Mouse (Mus musculus): ENCODE measurements around the gene Ubtd2. TPM values are rescaled to one million over a fixed set of nuclear protein-coding genes. Genes with fewer than 3 reads are reported as not detected.

The Ubtd2 gene
- polyA plus RNA-seq, 1 experiment from 2014 or later: 81.2 TPM

- no peak for ATAC-seq (ENCODE audit: insufficient number of reproducible peaks, insufficient read depth, low FRiP score, low TSS enrichment, low read depth)
These were observed 69.2 kb downstream of the Ubtd2 start for GRCm38 (mm10) chr11:32524122-32524920.

DNA sequence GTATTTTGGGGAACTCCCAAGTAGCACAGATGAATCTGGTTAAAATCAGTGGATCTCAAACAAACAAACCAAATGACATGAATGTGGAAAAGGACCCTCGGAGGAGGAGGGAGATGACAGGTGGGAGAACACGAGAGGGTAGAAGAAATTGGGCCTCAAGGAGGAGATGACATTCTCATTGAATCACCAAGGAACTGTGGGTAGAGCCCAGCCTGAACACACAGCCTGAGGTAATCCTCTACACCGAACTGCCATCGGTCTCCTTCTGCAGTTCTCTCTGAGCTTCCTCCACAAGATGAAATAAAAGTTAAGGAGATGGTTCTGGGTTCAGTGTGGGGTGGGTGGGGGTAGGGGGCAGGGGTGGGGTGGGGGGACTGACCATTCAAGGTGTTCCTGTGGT is 71.8 kb downstream of the Ubtd2 start:
- H3K9ac ChIP-seq: no peak overlapping the region
- H3K27ac ChIP-seq: no peak overlapping the region
- 82% methylated on average over 4 of the region's 4 CpGs for WGBS
- no peak overlapping the region for H3K4me3 ChIP-seq
- no peaks in the 10 kb centered on the region for H3K4me1 ChIP-seq
- no peak for ATAC-seq (ENCODE audit: insufficient number of reproducible peaks, insufficient read depth, low FRiP score, low TSS enrichment, low read depth)
- H3K4me2 ChIP-seq: no peak overlapping the region
- H3K9me3 ChIP-seq: no peaks in the 10 kb centered on the region
- H3K36me3 ChIP-seq: peaks cover 25% of the 10 kb centered on the region
- peaks cover 16% of the 10 kb centered on the region for H3K27me3 ChIP-seq

More at GRCm38 (mm10) chr11:32524122-32524920, 69.2 kb downstream of the Ubtd2 start:
- WGBS: 82% methylated on average over 11 of the region's 11 CpGs
- Histone ChIP-seq H3K4me1 (no peaks in the 10 kb centered on the region), H3K4me3 (no peak overlapping the region), H3K27me3 (no peaks in the 10 kb centered on the region), H3K9ac (no peak overlapping the region), H3K27ac (no peak overlapping the region), H3K36me3 (peaks cover 37% of the 10 kb centered on the region), H3K9me3 (no peaks in the 10 kb centered on the region), H3K4me2 (no peak overlapping the region)

DNA sequence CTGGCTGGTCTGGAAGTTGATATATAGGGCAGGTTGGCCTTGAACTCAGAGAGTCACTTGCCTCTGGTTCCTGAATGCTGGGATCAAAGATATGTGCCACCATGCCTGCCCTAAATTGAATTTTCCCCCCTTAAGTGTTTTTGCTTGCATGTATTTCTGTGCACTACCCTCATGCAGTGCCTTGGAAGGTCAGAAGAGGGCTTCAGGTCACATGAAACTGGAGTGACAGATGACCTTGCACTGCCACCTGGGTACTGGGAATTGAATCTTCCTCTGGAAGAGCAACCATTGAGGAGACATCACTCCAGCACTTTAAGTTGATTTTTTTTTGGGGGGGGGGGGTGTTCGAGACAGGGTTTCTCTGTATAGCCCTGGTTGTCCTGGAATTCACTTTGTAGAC is 75.0 kb downstream of the Ubtd2 start:
- Histone ChIP-seq H3K9me3 (no peaks in the 10 kb centered on the region), H3K36me3 (peaks cover 13% of the 10 kb centered on the region), H3K27me3 (peaks cover 35% of the 10 kb centered on the region), H3K9ac (no peak overlapping the region), H3K27ac (no peak overlapping the region), H3K4me3 (no peak overlapping the region), H3K4me1 (peaks cover 17% of the 10 kb centered on the region), H3K4me2 (no peak overlapping the region)
- 57% methylated on average over 1 of the region's 1 CpGs for WGBS
- no peak for ATAC-seq (ENCODE audit: insufficient number of reproducible peaks, insufficient read depth, low FRiP score, low TSS enrichment, low read depth)

DNA sequence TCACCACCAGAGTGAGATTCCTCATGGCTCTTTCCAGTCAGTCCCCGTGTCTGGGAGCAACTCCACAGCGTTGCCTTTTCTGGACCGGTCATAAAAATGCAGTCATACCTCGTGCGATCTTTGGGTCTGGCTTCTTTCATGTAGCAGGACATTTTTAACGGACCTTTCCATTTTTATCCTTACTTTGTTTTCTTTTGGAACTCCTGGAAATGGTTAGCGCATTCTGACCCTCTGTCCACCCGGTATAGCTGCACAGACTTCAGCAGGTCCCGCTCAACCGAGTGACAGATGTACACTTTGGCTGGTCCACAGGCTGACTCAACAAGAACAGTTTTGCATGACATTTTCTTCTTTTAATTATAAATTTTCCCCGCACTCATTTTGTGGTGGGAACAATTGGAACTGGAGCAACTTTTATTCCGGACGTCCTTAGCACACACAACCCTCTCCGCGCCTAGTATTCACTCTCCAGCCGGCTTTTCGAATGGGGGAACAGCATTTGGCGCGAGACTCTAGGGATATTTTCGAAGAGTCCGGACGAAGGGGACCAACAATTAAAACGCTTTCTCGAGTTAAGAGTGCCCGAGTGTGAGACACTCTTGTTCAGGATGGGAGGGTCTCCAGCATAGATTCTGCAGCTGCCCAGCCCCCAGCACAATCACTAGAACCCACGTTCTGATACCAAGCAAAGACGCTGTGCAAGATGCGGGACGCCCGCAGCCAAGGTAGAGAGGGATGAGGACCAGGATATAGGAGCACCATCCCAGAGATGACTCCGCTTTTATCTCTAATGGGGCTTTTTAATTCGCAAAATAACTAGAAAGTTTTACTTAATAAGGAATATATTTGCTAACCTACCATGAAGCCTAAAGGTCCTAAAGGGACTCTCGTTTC is 76.9 kb downstream of the Ubtd2 start, which contains the start of gene Efcab9:
Gene Efcab9 (minus strand): TSS at position 211 of the 894 bp plus-strand sequence.
- Histone ChIP-seq H3K4me1 (peaks cover 17% of the 10 kb centered on the region), H3K9ac (peak within 1 kb of the TSS; percentile 78), H3K9me3 (no peaks in the 10 kb centered on the region), H3K27ac (no peak within 1 kb of the TSS), H3K27me3 (peaks cover 35% of the 10 kb centered on the region), H3K36me3 (peaks cover 8% of the 10 kb centered on the region), H3K4me2 (peak within 1 kb of the TSS; percentile 99), H3K4me3 (peak within 1 kb of the TSS; percentile 66)
- WGBS: 7% methylated on average over 33 of the region's 33 CpGs
- no peak for ATAC-seq (ENCODE audit: insufficient number of reproducible peaks, insufficient read depth, low FRiP score, low TSS enrichment, low read depth)

GRCm38 (mm10) chr11:32532765-32533481 is 77.8 kb downstream of the Ubtd2 start, which contains the start of gene Stk10:
Stk10 (plus strand) TSS chr11:32533305.
- peaks cover 35% of the 10 kb centered on the region for H3K27me3 ChIP-seq

DNA sequence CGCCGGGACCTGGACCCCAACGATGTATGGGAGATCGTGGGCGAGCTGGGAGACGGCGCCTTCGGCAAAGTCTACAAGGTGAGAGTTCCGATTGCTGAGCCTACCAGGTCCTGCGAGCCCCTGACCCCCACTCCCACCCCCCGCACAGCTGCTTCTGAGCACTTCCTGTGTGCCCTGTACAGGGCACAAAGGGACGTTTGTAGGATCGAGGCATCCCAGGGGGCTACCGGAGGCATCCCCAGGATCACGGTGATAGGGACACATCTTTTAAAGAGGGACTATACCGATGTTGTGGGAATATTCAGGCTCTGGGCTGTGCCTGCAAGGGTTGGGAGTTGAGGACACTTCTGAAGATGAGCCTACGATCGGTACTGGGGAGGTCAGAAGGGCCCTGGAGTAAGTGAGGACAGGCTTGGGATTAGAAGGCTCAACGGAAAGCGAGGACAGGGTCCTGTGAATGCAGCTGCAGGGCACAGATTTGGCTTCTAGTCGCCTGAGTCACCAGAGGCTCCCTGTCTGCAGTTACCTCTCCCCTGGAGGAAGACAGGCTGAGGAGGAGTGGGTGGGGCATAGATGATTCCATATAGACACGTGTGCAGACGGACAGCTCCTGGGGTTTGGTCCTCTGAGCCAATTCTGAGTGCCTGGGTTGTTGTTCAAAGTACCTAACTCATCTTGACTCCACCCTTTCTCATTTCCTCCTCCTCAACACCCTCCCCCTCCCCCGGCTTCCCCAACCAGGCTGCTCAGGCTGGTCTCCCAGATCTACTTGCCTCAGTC is 78.5 kb downstream of the Ubtd2 start:
- H3K27ac ChIP-seq: no peak overlapping the region
- under 1% methylated on average over 24 of the region's 24 CpGs for WGBS
- peaks cover 17% of the 10 kb centered on the region for H3K4me1 ChIP-seq
- ATAC-seq (ENCODE audit: insufficient number of reproducible peaks, insufficient read depth, low FRiP score, low TSS enrichment, low read depth): 0 out of 2 replicates have a peak, but pooled peaks have one; percentile 11
- peak overlapping the region; percentile 66 for H3K4me3 ChIP-seq
- peak overlapping the region; percentile 78 for H3K9ac ChIP-seq
- H3K27me3 ChIP-seq: peaks cover 35% of the 10 kb centered on the region
- H3K36me3 ChIP-seq: no peaks in the 10 kb centered on the region
- no peaks in the 10 kb centered on the region for H3K9me3 ChIP-seq
- H3K4me2 ChIP-seq: peak overlapping the region; percentile 99

More at GRCm38 (mm10) chr11:32532765-32533481, 77.8 kb downstream of the Ubtd2 start, which contains the start of gene Stk10:
- Histone ChIP-seq H3K4me2 (peak within 1 kb of the TSS; percentile 99), H3K4me3 (peak within 1 kb of the TSS; percentile 66), H3K27ac (no peak within 1 kb of the TSS), H3K36me3 (peaks cover 7% of the 10 kb centered on the region), H3K4me1 (peaks cover 17% of the 10 kb centered on the region), H3K9me3 (no peaks in the 10 kb centered on the region), H3K9ac (peak within 1 kb of the TSS; percentile 78)
- peak; percentile 87 for ATAC-seq (ENCODE audit: insufficient number of reproducible peaks, insufficient read depth, low FRiP score, low TSS enrichment, low read depth)
- WGBS: under 1% methylated on average over 72 of the region's 82 CpGs

DNA sequence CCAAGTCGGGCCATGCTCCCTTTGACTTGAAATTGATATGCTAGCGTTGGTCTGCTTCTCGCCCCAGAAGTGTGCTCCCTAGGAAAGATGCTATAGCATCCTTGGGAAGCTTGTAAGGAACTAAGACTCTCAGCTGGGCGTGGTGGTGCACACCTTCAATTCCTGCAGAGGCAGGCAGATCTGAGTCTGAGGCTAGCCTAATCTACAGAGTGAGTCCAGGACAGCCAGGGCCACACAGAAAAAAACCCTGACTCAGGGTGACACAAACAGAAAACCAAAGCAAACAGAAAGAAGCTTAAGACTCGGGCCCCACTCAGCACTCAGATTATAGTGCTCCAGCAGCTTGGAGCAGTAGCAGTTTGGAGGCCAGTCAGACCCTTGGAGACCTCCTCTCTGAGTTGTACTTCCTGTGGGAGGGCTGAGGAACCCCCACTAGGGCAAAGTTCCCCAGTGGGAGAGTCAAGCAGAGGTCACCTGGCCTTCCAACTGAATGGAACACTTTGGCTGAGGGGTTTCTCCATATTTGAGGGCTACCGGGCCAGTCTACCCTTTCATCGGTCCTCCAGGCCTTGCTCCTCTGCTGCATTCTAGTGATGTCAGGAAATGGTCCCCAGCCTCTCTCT is 79.4 kb downstream of the Ubtd2 start:
- 65% methylated on average over 7 of the region's 7 CpGs for WGBS
- Histone ChIP-seq H3K27ac (no peak overlapping the region), H3K4me3 (peak overlapping the region; percentile 66), H3K9ac (no peak overlapping the region), H3K4me1 (peaks cover 17% of the 10 kb centered on the region), H3K36me3 (no peaks in the 10 kb centered on the region), H3K4me2 (peak overlapping the region; percentile 99), H3K27me3 (peaks cover 35% of the 10 kb centered on the region), H3K9me3 (no peaks in the 10 kb centered on the region)
- ATAC-seq (ENCODE audit: insufficient number of reproducible peaks, insufficient read depth, low FRiP score, low TSS enrichment, low read depth): no peak

- peaks cover 17% of the 10 kb centered on the region for H3K4me1 ChIP-seq
- ATAC-seq (ENCODE audit: insufficient number of reproducible peaks, insufficient read depth, low FRiP score, low TSS enrichment, low read depth): no peak
- H3K36me3 ChIP-seq: no peaks in the 10 kb centered on the region
- no peak overlapping the region for H3K4me2 ChIP-seq
- no peak overlapping the region for H3K27ac ChIP-seq
- no peak overlapping the region for H3K9ac ChIP-seq
- peaks cover 32% of the 10 kb centered on the region for H3K27me3 ChIP-seq
- no peaks in the 10 kb centered on the region for H3K9me3 ChIP-seq
- no peak overlapping the region for H3K4me3 ChIP-seq
- 89% methylated on average over 4 of the region's 4 CpGs for WGBS
These were observed 80.5 kb downstream of the Ubtd2 start for GRCm38 (mm10) chr11:32535646-32536045.

DNA sequence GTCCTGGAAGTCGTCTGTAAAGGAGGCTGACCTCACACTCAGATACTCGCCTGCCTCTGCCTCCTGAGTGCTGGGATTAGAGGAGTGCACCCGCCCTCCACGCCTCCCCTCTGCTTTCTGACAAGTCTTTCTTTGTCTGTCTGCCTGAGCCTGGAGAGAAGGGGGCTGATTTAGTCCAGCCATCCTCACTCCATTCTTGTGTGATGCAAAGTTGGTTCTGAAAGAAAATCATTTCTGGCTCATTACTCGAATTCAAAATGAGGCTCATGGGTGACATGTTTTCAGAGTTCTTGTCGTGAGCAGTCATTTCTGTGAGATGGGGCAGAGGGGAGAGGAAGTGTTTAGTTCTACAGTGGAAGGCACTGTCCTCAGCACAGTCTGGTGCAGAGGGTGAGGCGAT is 81.8 kb downstream of the Ubtd2 start:
- H3K27me3 ChIP-seq: peaks cover 19% of the 10 kb centered on the region
- ATAC-seq (ENCODE audit: insufficient number of reproducible peaks, insufficient read depth, low FRiP score, low TSS enrichment, low read depth): no peak

DNA sequence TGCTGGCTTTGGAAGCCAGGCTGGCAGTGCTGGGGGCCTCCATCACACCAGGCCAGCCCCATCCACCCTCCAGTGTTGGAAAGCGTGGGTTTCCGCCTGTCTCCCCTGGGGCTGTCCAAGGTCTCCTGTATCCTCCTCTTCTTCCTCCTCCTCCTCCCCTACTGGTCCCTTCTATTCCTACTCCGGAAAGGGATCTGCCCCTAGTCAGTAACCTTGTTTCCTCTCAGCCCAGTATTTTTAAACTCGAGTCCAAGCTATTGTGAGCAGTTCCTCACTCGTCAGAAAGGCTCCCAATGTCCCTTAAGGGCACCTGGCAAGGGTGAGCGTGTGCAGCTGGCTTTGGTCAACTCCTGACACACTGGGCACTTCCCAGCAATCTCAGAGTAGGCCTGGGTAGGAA is 83.3 kb downstream of the Ubtd2 start:
- ATAC-seq (ENCODE audit: insufficient number of reproducible peaks, insufficient read depth, low FRiP score, low TSS enrichment, low read depth): no peak
- Histone ChIP-seq H3K4me3 (no peak overlapping the region), H3K4me2 (no peak overlapping the region), H3K4me1 (peaks cover 18% of the 10 kb centered on the region), H3K9ac (no peak overlapping the region), H3K27ac (no peak overlapping the region), H3K9me3 (no peaks in the 10 kb centered on the region), H3K36me3 (no peaks in the 10 kb centered on the region), H3K27me3 (peaks cover 11% of the 10 kb centered on the region)
- 48% methylated on average over 6 of the region's 6 CpGs for WGBS

More for the DNA sequence above, 81.8 kb downstream of the Ubtd2 start:
- no peaks in the 10 kb centered on the region for H3K36me3 ChIP-seq
- H3K27ac ChIP-seq: no peak overlapping the region
- WGBS: 47% methylated on average over 7 of the region's 7 CpGs
- H3K4me3 ChIP-seq: no peak overlapping the region
- H3K4me2 ChIP-seq: no peak overlapping the region
- no peaks in the 10 kb centered on the region for H3K9me3 ChIP-seq
- H3K9ac ChIP-seq: no peak overlapping the region
- H3K4me1 ChIP-seq: peaks cover 17% of the 10 kb centered on the region
